Mouse (Mus musculus) layer of hippocampus, adult 9-10 months (tissue): ENCODE data around the gene Pank4.

Experiments
- DNase-seq: peaks from one replicate; pipeline ENCODE4 v3.0.0; 2022; ENCODE audit warnings: low spot score

The Pank4 gene

GRCm38 (mm10) chr4:154963901-154964580, at the start of gene Pank4:
Gene Pank4, plus strand, starts transcription at chr4:154964123.
- peak; percentile 83 for DNase-seq

- no peak for DNase-seq
Measured at GRCm38 (mm10) chr4:154914252-154914651, 49.7 kb upstream of the Pank4 start.

- no peak for DNase-seq
Measured at GRCm38 (mm10) chr4:154914707-154915106, 49.2 kb upstream of the Pank4 start.

GRCm38 (mm10) chr4:154915286-154915685, 48.6 kb upstream of the Pank4 start:
- DNase-seq, result no peak

- DNase-seq, result no peak
Measured at GRCm38 (mm10) chr4:154916662-154917061, 47.3 kb upstream of the Pank4 start.

GRCm38 (mm10) chr4:154922291-154922690, 41.6 kb upstream of the Pank4 start:
- DNase-seq, result no peak

- DNase-seq, result no peak
Measured at GRCm38 (mm10) chr4:154922931-154923330, 41.0 kb upstream of the Pank4 start.

GRCm38 (mm10) chr4:154925413-154925812, 38.5 kb upstream of the Pank4 start:
- no peak for DNase-seq

- DNase-seq, result no peak
Measured at GRCm38 (mm10) chr4:154926969-154927898, 36.7 kb upstream of the Pank4 start.

GRCm38 (mm10) chr4:154927899-154928337, 36.0 kb upstream of the Pank4 start:
- no peak for DNase-seq

GRCm38 (mm10) chr4:154928395-154929087, 35.4 kb upstream of the Pank4 start, which contains the start of gene Tnfrsf14:
Gene Tnfrsf14, minus strand, starts transcription at chr4:154928563.
- DNase-seq, result no peak

GRCm38 (mm10) chr4:154929088-154929660, 34.7 kb upstream of the Pank4 start:
- no peak for DNase-seq

- no peak for DNase-seq
Measured at GRCm38 (mm10) chr4:154933306-154933907, 30.5 kb upstream of the Pank4 start.

GRCm38 (mm10) chr4:154934800-154935199, 29.1 kb upstream of the Pank4 start:
- no peak for DNase-seq

- DNase-seq, result no peak
Measured at GRCm38 (mm10) chr4:154935788-154936187, 28.1 kb upstream of the Pank4 start.

- DNase-seq, result no peak
Measured at GRCm38 (mm10) chr4:154936542-154937255, 27.2 kb upstream of the Pank4 start.

- no peak for DNase-seq
Measured at GRCm38 (mm10) chr4:154937746-154938145, 26.2 kb upstream of the Pank4 start.

- no peak for DNase-seq
Measured at GRCm38 (mm10) chr4:154940156-154940555, 23.8 kb upstream of the Pank4 start.

GRCm38 (mm10) chr4:154941831-154942230, 22.1 kb upstream of the Pank4 start:
- no peak for DNase-seq

- no peak for DNase-seq
Measured at GRCm38 (mm10) chr4:154942632-154943322, 21.1 kb upstream of the Pank4 start.
